Mouse (Mus musculus): ENCODE data around the gene Mrpl20.

- TF ChIP-seq CTCF (IDR thresholded peaks at IDR 0.05), result peak; percentile 93
- peak; percentile 64; the same call in 1 of the 2 replicates for TF ChIP-seq EP300 (IDR thresholded peaks at IDR 0.05; ENCODE audit: insufficient read depth, low read depth, low read length)
These were observed 18.5 kb upstream of the Mrpl20 start for GRCm38 (mm10) chr4:155784081-155784701.

All from heart, adult 2 months (tissue).